Mouse (Mus musculus) liver, embryonic 16.5 days (tissue): ENCODE measurements around the gene Myo16. TPM values are rescaled to one million over a fixed set of nuclear protein-coding genes. Genes with fewer than 3 reads are reported as not detected.

Source experiments
- ATAC-seq: fragments of 200-750 bp; cut with Nextera tagmentation; 2 replicates; pipeline ENCODE4 v1.8.0; 2017; ENCODE audit warnings: low read depth, mild to moderate bottlenecking, moderate number of reproducible peaks, moderate library complexity
- H3K27ac ChIP-seq: fragments of 300-500 bp; sonication (generic); 2 replicates; pipeline ENCODE4 v1.5.1; 2014; ENCODE audit warnings: mild to moderate bottlenecking, low read length
- H3K27me3 ChIP-seq: fragments of 300-500 bp; sonication (generic); 2 replicates; pipeline ENCODE4 v1.6.1; 2014; ENCODE audit warnings: low read depth, low read length, mixed read lengths; ENCODE audit not compliant: control insufficient read depth, insufficient read depth
- H3K36me3 ChIP-seq: fragments of 300-500 bp; sonication (generic); 2 replicates; pipeline ENCODE4 v1.6.1; 2014; ENCODE audit warnings: mild to moderate bottlenecking; ENCODE audit not compliant: control insufficient read depth, insufficient read depth
- H3K4me1 ChIP-seq: fragments of 300-500 bp; sonication (generic); 2 replicates; pipeline ENCODE4 v1.6.1; 2014; ENCODE audit warnings: low read depth, low read length, mixed read lengths; ENCODE audit not compliant: control insufficient read depth
- H3K4me2 ChIP-seq: fragments of 300-500 bp; sonication (generic); 2 replicates; pipeline ENCODE4 v1.6.1; 2014; ENCODE audit warnings: low read depth, low read length, mixed read lengths
- H3K4me3 ChIP-seq: fragments of 300-500 bp; sonication (generic); 2 replicates; pipeline ENCODE4 v1.5.1; 2014; ENCODE audit warnings: low read depth, mild to moderate bottlenecking, low read length
- H3K9ac ChIP-seq: fragments of 300-500 bp; sonication (generic); 2 replicates; pipeline ENCODE4 v1.6.1; 2014; ENCODE audit warnings: low read depth, low read length
- H3K9me3 ChIP-seq: fragments of 300-500 bp; sonication (generic); replicated peaks from 2 replicates; pipeline ENCODE4 v1.6.1; 2016; ENCODE audit warnings: low read length; ENCODE audit not compliant: control insufficient read depth
- WGBS: fragments of 180-500 bp; shearing (Covaris S2); extraction: QIAGEN DNeasy Blood & Tissue Kit; methylation state at CpG from one replicate; pipeline ENCODE4 v1.1.7; 2014; ENCODE audit not compliant: insufficient replicate concordance; 5-methylcytosine and 5-hydroxymethylcytosine counted together
- polyA plus RNA-seq: library from polyadenylated mRNA; unstranded; fragments of >200 nt; fragmentation: Nextera tagmentation; extraction: Ambion mirVana; gene quantifications from 2 replicates; pipeline ENCODE4 v1.2.1, GENCODE M21; 2015

Gene Myo16
- polyA plus RNA-seq, 1 experiment from 2014 or later = 0.02 TPM

DNA sequence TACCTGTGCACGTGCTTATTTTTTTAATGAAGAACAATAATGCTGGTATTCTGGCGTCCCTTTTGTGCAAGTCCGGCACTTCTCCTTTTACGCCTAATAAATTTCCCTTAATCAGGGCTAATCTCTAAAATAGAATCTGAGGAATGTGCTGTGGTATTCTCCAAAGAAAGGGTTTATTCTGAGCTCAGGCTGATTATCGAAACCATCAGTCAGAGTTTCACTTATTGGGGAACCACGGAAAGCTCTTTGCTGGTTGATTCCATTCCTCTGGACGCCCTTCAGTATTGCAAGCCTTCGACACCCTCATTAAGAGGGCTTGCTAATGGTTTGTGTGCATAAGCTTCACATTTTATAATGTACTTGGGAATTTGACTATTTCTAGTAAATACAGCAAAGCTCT is 475.0 kb downstream of the Myo16 start:
- H3K9me3 ChIP-seq = no peaks in the 10 kb centered on the region
- H3K9ac ChIP-seq = no peak overlapping the region
- no peaks in the 10 kb centered on the region; the same call in 1 of the 2 replicates for H3K4me1 ChIP-seq
- no peak overlapping the region for H3K4me2 ChIP-seq
- no peaks in the 10 kb centered on the region for H3K36me3 ChIP-seq
- no peak for ATAC-seq
- H3K27ac ChIP-seq = no peak overlapping the region
- 64% methylated on average over 8 of the region's 8 CpGs for WGBS
- no peaks in the 10 kb centered on the region for H3K27me3 ChIP-seq
- no peak overlapping the region for H3K4me3 ChIP-seq

DNA sequence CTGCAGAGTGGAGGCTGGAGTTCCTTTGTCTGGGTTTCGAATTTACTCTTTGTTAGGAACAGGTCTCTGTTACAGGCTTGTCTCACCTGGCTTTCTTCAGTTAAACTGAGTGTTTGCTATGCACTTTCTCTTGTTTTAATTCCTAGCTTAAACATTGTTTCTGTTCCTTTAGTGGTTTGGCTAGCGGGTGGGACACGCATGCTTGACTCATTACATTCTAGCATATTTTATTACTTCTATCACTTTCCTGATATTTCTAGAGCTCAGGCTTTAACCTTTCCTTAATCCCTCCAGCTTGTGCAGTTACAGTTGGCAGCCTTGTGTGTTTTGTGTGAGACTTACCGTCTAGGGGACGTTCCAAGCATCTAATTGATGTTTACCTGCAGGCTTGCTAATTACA is 476.2 kb downstream of the Myo16 start:
- H3K36me3 ChIP-seq = no peaks in the 10 kb centered on the region
- no peak overlapping the region for H3K4me2 ChIP-seq
- no peak overlapping the region for H3K9ac ChIP-seq
- H3K27ac ChIP-seq = no peak overlapping the region
- no peak for ATAC-seq
- H3K4me1 ChIP-seq = no peaks in the 10 kb centered on the region; the same call in 1 of the 2 replicates
- WGBS = 61% methylated on average over 5 of the region's 5 CpGs
- H3K4me3 ChIP-seq = no peak overlapping the region
- H3K9me3 ChIP-seq = no peaks in the 10 kb centered on the region
- no peaks in the 10 kb centered on the region for H3K27me3 ChIP-seq

DNA sequence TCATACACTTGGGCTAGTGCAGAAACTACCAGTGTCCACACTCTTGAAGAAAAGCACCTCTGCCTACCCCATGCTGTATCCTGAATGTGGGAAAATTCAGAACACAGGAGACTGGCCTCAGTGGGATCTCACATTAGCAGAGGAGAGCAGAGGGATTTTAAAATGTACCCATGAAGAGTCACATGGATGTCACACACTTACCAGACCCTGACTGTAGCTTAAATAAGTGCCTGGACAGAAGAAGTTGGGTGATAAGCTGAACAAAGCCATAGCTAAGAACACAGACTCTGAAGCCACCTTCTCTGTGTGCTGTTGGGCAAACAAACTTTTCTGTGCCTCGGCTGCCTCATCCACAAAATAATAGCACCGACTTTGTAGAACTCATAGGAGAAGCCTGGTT is 477.3 kb downstream of the Myo16 start:
- H3K27ac ChIP-seq = no peak overlapping the region
- no peak for ATAC-seq
- H3K4me1 ChIP-seq = no peaks in the 10 kb centered on the region; the same call in 1 of the 2 replicates
- no peak overlapping the region for H3K9ac ChIP-seq
- no peaks in the 10 kb centered on the region for H3K9me3 ChIP-seq
- no peaks in the 10 kb centered on the region for H3K36me3 ChIP-seq
- H3K4me3 ChIP-seq = no peak overlapping the region
- WGBS = 56% methylated on average over 2 of the region's 2 CpGs
- no peaks in the 10 kb centered on the region for H3K27me3 ChIP-seq
- no peak overlapping the region for H3K4me2 ChIP-seq

DNA sequence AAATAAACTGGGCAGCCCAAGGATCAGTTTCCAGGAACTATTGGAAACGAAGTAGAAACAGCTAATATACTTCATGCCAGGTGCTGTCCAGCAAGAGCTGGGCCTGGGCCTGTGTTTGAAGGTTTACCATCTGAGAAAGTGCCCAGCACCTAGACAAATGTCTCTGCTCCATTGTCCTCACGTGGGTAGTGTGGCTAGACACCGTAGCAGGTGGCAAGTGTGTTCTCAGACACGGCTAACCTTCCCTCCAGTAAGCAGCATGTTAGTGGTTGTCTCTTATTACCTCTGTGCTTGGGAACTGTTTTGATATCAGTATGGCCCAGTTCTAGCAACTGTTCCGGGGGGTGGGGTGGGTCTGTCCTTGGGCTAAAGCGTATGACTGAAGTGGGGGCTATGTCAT is 478.9 kb downstream of the Myo16 start:
- Histone ChIP-seq H3K27me3 (no peaks in the 10 kb centered on the region), H3K27ac (no peak overlapping the region), H3K4me1 (no peaks in the 10 kb centered on the region; the same call in 1 of the 2 replicates), H3K36me3 (no peaks in the 10 kb centered on the region), H3K9me3 (no peaks in the 10 kb centered on the region), H3K4me3 (no peak overlapping the region), H3K9ac (no peak overlapping the region), H3K4me2 (no peak overlapping the region)
- 34% methylated on average over 6 of the region's 6 CpGs for WGBS
- ATAC-seq = no peak

DNA sequence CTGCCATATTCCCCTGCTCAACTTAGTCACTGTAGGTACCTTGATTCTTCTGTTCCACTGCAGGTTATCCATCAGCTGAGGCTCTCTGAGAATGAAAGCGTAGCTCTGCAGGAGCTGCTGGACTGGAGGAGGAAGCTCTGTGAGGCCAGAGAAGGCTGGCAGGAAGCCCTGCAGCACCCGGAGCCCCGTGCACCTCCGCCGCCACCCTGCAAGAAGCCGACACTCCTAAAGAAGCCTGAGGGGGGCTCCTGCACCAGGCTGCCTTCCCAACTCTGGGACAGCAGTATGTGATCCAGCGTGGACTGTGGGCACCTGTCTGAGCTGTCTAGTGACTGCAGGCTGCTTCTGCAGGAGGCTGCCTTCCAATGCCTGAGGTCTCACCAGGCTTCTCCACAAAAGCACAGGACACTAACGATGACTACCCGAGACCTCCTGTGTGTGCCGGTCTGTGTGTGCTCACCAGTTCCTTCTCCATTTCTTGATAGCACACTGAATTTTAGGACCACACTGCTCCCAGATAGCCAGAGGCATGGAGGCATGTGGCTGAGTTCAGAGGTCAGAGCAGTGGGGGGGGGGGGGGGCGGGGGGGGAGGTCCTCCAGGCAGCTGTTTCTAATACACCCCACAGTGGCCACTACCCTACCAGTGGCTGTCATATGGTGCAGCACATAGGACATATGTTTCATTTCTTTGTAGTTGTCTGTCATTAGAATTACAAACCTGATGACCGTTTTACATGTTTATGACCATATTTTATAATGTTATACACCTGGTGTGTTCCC is 479.8 kb downstream of the Myo16 start:
- 34% methylated on average over 11 of the region's 12 CpGs for WGBS
- H3K9ac ChIP-seq = no peak overlapping the region
- H3K27me3 ChIP-seq = no peaks in the 10 kb centered on the region
- no peaks in the 10 kb centered on the region for H3K9me3 ChIP-seq
- no peaks in the 10 kb centered on the region for H3K36me3 ChIP-seq
- 0 out of 2 replicates have a peak overlapping the region, but pooled peaks have one; percentile 12 for H3K4me2 ChIP-seq
- no peak overlapping the region for H3K4me3 ChIP-seq
- no peak overlapping the region for H3K27ac ChIP-seq
- H3K4me1 ChIP-seq = no peaks in the 10 kb centered on the region; the same call in 1 of the 2 replicates
- no peak for ATAC-seq

DNA sequence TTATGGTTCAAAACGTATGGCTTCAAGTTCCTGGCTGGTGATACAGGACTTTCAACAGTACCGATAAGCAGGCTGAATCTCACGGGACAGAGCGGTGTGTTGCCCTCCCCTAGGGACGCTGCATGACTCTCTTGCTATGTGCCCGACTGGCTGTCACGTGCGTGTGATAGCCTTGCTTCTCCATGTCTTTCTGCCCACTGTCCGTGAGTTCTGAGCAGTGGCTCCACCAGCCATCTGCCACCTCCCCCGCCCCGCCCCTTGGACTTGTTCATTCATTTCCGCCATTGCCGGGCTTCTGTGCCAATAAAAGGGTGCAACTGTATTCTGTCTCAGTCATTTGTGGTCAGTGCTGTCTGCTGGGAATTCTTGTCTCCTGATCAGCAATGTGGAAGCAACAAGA is 480.7 kb downstream of the Myo16 start:
- no peak overlapping the region for H3K9ac ChIP-seq
- no peak overlapping the region; the same call in 1 of the 2 replicates for H3K4me2 ChIP-seq
- no peaks in the 10 kb centered on the region; the same call in 1 of the 2 replicates for H3K4me1 ChIP-seq
- H3K27ac ChIP-seq = no peak overlapping the region
- H3K27me3 ChIP-seq = no peaks in the 10 kb centered on the region
- H3K4me3 ChIP-seq = no peak overlapping the region
- no peaks in the 10 kb centered on the region for H3K9me3 ChIP-seq
- 54% methylated on average over 13 of the region's 13 CpGs for WGBS
- H3K36me3 ChIP-seq = no peaks in the 10 kb centered on the region
- no peak for ATAC-seq

DNA sequence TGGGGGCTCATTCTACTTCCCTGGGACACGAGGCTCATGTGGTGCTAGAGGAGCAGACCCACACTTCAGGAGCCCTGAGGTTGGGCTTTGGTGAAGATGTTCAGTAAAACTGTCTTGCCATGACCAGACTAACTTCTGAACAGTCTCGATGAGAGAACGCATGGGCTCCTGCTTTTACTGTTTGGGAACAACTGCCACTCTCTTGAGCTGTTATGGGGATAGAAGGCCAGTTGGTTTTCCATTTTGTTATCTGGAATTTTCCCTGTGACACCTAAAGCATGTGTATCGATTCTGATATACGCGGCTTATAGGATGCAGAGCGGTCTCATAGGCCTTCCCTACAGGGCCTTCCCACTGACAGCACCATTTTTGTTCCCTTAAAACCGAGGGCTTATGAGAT is 485.2 kb downstream of the Myo16 start:
- H3K9me3 ChIP-seq = no peaks in the 10 kb centered on the region
- H3K27ac ChIP-seq = no peak overlapping the region
- peaks cover 20% of the 10 kb centered on the region for H3K4me1 ChIP-seq
- H3K4me2 ChIP-seq = no peak overlapping the region
- no peak overlapping the region for H3K9ac ChIP-seq
- no peak for ATAC-seq
- WGBS = 70% methylated on average over 8 of the region's 8 CpGs
- H3K4me3 ChIP-seq = no peak overlapping the region
- no peaks in the 10 kb centered on the region for H3K36me3 ChIP-seq
- H3K27me3 ChIP-seq = no peaks in the 10 kb centered on the region

- Histone ChIP-seq H3K36me3 (no peaks in the 10 kb centered on the region), H3K27ac (peak overlapping the region; percentile 41; the same call in 1 of the 2 replicates), H3K9ac (no peak overlapping the region), H3K4me3 (no peak overlapping the region), H3K4me1 (peaks cover 20% of the 10 kb centered on the region), H3K4me2 (peak overlapping the region; percentile 25), H3K9me3 (no peaks in the 10 kb centered on the region), H3K27me3 (no peaks in the 10 kb centered on the region)
- WGBS = 44% methylated on average over 9 of the region's 9 CpGs
- 0 out of 2 replicates have a peak, but pooled peaks have one; percentile 33 for ATAC-seq
These were observed 486.6 kb downstream of the Myo16 start for GRCm38 (mm10) chr8:10640176-10640810.

DNA sequence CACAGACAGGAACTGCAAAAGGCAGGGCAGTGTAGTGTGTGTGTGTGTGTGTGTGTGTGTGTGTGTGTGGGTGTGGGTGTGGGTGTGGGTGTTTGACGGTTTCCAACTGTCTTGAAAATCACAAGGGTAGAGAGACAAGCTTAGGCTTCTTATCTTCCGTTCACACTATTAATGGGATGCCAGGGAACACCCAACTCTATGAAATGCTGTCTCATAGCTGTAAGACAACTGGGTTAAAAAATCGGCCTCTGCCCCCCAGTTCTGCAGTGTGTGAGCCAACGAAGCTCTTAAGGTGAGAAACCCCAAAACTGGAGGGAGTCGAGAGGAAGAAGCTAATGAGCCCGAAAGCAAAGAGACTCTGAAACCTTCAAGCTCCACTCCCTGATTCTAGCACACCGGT is 487.1 kb downstream of the Myo16 start:
- H3K36me3 ChIP-seq = no peaks in the 10 kb centered on the region
- peak overlapping the region; percentile 30 for H3K4me2 ChIP-seq
- no peak overlapping the region for H3K4me3 ChIP-seq
- ATAC-seq = peak; percentile 93
- peaks cover 20% of the 10 kb centered on the region for H3K4me1 ChIP-seq
- H3K27me3 ChIP-seq = no peaks in the 10 kb centered on the region
- H3K9ac ChIP-seq = no peak overlapping the region
- 27% methylated on average over 7 of the region's 7 CpGs for WGBS
- no peaks in the 10 kb centered on the region for H3K9me3 ChIP-seq
- peak overlapping the region; percentile 63 for H3K27ac ChIP-seq
